Mouse (Mus musculus): ENCODE measurements around the gene Utrn.

GRCm38 (mm10) chr10:12867733-12868188 lies 1.4 kb downstream of the Utrn start:
- TF ChIP-seq CTCF (IDR thresholded peaks at IDR 0.05; ENCODE audit: borderline replicate concordance, extremely low read depth, insufficient read depth, insufficient read length) = no peak
- no peak for TF ChIP-seq POLR2A (IDR thresholded peaks at IDR 0.05; ENCODE audit: borderline replicate concordance, extremely low read depth, insufficient read depth, insufficient read length, poor library complexity, severe bottlenecking)
